Mouse (Mus musculus): Measurements from ENCODE around the gene Gpr31b. TPM values are rescaled to one million over a fixed set of nuclear protein-coding genes. Genes with fewer than 3 reads are reported as not detected.
A peak's percentile ranks its signal among the peaks of the same experiment; 100 is the strongest.
"Not testable (repeated sequence)": the region's sequence is repeated elsewhere in the genome, so short reads cannot be mapped to it uniquely, and the experiment has no call there.

Gpr31b gene
- polyA plus RNA-seq, 1 experiment from 2014 or later = not detected

- H3K4me1 ChIP-seq (ENCODE audit: control insufficient read depth, insufficient read depth, low read length); H3K9me3 ChIP-seq (ENCODE audit: control insufficient read depth, low read length); H3K27ac ChIP-seq (ENCODE audit: low read depth, low read length); H3K4me2 ChIP-seq; H3K27me3 ChIP-seq (ENCODE audit: control insufficient read depth, insufficient read depth, low read length); H3K4me3 ChIP-seq (ENCODE audit: low read depth, low read length); H3K9ac ChIP-seq (ENCODE audit: low read length); H3K36me3 ChIP-seq (ENCODE audit: control insufficient read depth, insufficient read depth, low read length): not testable (repeated sequence)
- DNase-seq (ENCODE audit: low spot score, missing footprints) (peak; percentile 89), ATAC-seq (ENCODE audit: low FRiP score) (peak; percentile 84)
- 9% methylated on average over 3 of the region's 4 CpGs for WGBS
Measured at GRCm38 (mm10) chr17:13043846-13044673, 8.0 kb downstream of the Gpr31b start.

- H3K4me2 ChIP-seq; H3K27me3 ChIP-seq (ENCODE audit: control insufficient read depth, insufficient read depth, low read length); H3K36me3 ChIP-seq (ENCODE audit: control insufficient read depth, insufficient read depth, low read length); H3K9ac ChIP-seq (ENCODE audit: low read length); H3K4me1 ChIP-seq (ENCODE audit: control insufficient read depth, insufficient read depth, low read length); H3K4me3 ChIP-seq (ENCODE audit: low read depth, low read length); H3K27ac ChIP-seq (ENCODE audit: low read depth, low read length); DNase-seq (ENCODE audit: low spot score, missing footprints); H3K9me3 ChIP-seq (ENCODE audit: control insufficient read depth, low read length): not testable (repeated sequence)
- 86% methylated on average over 3 of the region's 12 CpGs for WGBS
- 0 out of 2 replicates have a peak, but pooled peaks have one; percentile 44 for ATAC-seq (ENCODE audit: low FRiP score)
Measured at GRCm38 (mm10) chr17:13036627-13037192, 15.4 kb downstream of the Gpr31b start.

- Histone ChIP-seq H3K4me3 (ENCODE audit: low read depth, low read length) (no peak overlapping the region), H3K9ac (ENCODE audit: low read length) (no peak overlapping the region), H3K4me1 (ENCODE audit: control insufficient read depth, insufficient read depth, low read length) (peaks cover 7% of the 10 kb centered on the region), H3K9me3 (ENCODE audit: control insufficient read depth, low read length) (no peaks in the 10 kb centered on the region), H3K4me2 (no peak overlapping the region), H3K27me3 (ENCODE audit: control insufficient read depth, insufficient read depth, low read length) (no peaks in the 10 kb centered on the region), H3K36me3 (ENCODE audit: control insufficient read depth, insufficient read depth, low read length) (peaks cover 7% of the 10 kb centered on the region), H3K27ac (ENCODE audit: low read depth, low read length) (no peak overlapping the region)
- DNase-seq (ENCODE audit: low spot score, missing footprints) (no peak), ATAC-seq (ENCODE audit: low FRiP score) (no peak)
- 75% methylated on average over 3 of the region's 3 CpGs for WGBS
Measured at GRCm38 (mm10) chr17:13013316-13013715, 38.8 kb downstream of the Gpr31b start.

- Histone ChIP-seq H3K4me3 (ENCODE audit: low read depth, low read length) (no peak overlapping the region), H3K4me2 (no peak overlapping the region), H3K4me1 (ENCODE audit: control insufficient read depth, insufficient read depth, low read length) (peaks cover 7% of the 10 kb centered on the region), H3K27ac (ENCODE audit: low read depth, low read length) (no peak overlapping the region), H3K36me3 (ENCODE audit: control insufficient read depth, insufficient read depth, low read length) (peaks cover 7% of the 10 kb centered on the region), H3K9ac (ENCODE audit: low read length) (no peak overlapping the region), H3K27me3 (ENCODE audit: control insufficient read depth, insufficient read depth, low read length) (no peaks in the 10 kb centered on the region), H3K9me3 (ENCODE audit: control insufficient read depth, low read length) (no peaks in the 10 kb centered on the region)
- WGBS = 44% methylated on average over 3 of the region's 3 CpGs
- ATAC-seq (ENCODE audit: low FRiP score) (no peak), DNase-seq (ENCODE audit: low spot score, missing footprints) (peak; percentile 83)
Measured at GRCm38 (mm10) chr17:13009887-13010286, 42.2 kb downstream of the Gpr31b start.

- 2% methylated on average over 10 of the region's 10 CpGs for WGBS
- ATAC-seq (ENCODE audit: low FRiP score) (peak; percentile 3; the same call in 1 of the 2 replicates), DNase-seq (ENCODE audit: low spot score, missing footprints) (no peak)
- H3K4me3 ChIP-seq (ENCODE audit: low read depth, low read length) = peak overlapping the region; percentile 78
- H3K36me3 ChIP-seq (ENCODE audit: control insufficient read depth, insufficient read depth, low read length) = peaks cover 4% of the 10 kb centered on the region; the same call in 1 of the 2 replicates
- H3K4me1 ChIP-seq (ENCODE audit: control insufficient read depth, insufficient read depth, low read length) = peaks cover 7% of the 10 kb centered on the region
- H3K9ac ChIP-seq (ENCODE audit: low read length) = peak overlapping the region; percentile 74
- no peaks in the 10 kb centered on the region for H3K9me3 ChIP-seq (ENCODE audit: control insufficient read depth, low read length)
- no peaks in the 10 kb centered on the region for H3K27me3 ChIP-seq (ENCODE audit: control insufficient read depth, insufficient read depth, low read length)
- H3K4me2 ChIP-seq = peak overlapping the region; percentile 83
- 0 out of 2 replicates have a peak overlapping the region, but pooled peaks have one; percentile 65 for H3K27ac ChIP-seq (ENCODE audit: low read depth, low read length)
Measured at GRCm38 (mm10) chr17:13008528-13008927, 43.6 kb downstream of the Gpr31b start.

GRCm38 (mm10) chr17:13007730-13008425, 44.2 kb downstream of the Gpr31b start:
- peak; percentile 98 for ATAC-seq (ENCODE audit: low FRiP score)
- peak; percentile 99 for DNase-seq (ENCODE audit: low spot score, missing footprints)
- under 1% methylated on average over 75 of the region's 76 CpGs for WGBS
- peak overlapping the region; percentile 65 for H3K27ac ChIP-seq (ENCODE audit: low read depth, low read length)
- H3K4me3 ChIP-seq (ENCODE audit: low read depth, low read length) = peak overlapping the region; percentile 78
- H3K4me2 ChIP-seq = peak overlapping the region; percentile 83
- peaks cover 7% of the 10 kb centered on the region for H3K4me1 ChIP-seq (ENCODE audit: control insufficient read depth, insufficient read depth, low read length)
- peak overlapping the region; percentile 74 for H3K9ac ChIP-seq (ENCODE audit: low read length)
- H3K9me3 ChIP-seq (ENCODE audit: control insufficient read depth, low read length) = no peaks in the 10 kb centered on the region
- H3K27me3 ChIP-seq (ENCODE audit: control insufficient read depth, insufficient read depth, low read length) = no peaks in the 10 kb centered on the region
- peaks cover 3% of the 10 kb centered on the region; the same call in 1 of the 2 replicates for H3K36me3 ChIP-seq (ENCODE audit: control insufficient read depth, insufficient read depth, low read length)

GRCm38 (mm10) chr17:13006984-13007383, 45.1 kb downstream of the Gpr31b start:
- Histone ChIP-seq H3K9me3 (ENCODE audit: control insufficient read depth, low read length) (no peaks in the 10 kb centered on the region), H3K4me2 (peak overlapping the region; percentile 83), H3K27me3 (ENCODE audit: control insufficient read depth, insufficient read depth, low read length) (no peaks in the 10 kb centered on the region), H3K4me1 (ENCODE audit: control insufficient read depth, insufficient read depth, low read length) (peaks cover 7% of the 10 kb centered on the region), H3K27ac (ENCODE audit: low read depth, low read length) (no peak overlapping the region), H3K4me3 (ENCODE audit: low read depth, low read length) (peak overlapping the region; percentile 78; the same call in 1 of the 2 replicates), H3K9ac (ENCODE audit: low read length) (peak overlapping the region; percentile 74; the same call in 1 of the 2 replicates), H3K36me3 (ENCODE audit: control insufficient read depth, insufficient read depth, low read length) (no peaks in the 10 kb centered on the region; the same call in 1 of the 2 replicates)
- DNase-seq (ENCODE audit: low spot score, missing footprints) (peak; percentile 83), ATAC-seq (ENCODE audit: low FRiP score) (no peak)
- WGBS = 55% methylated on average over 5 of the region's 5 CpGs

- WGBS = 85% methylated on average over 2 of the region's 2 CpGs
- Histone ChIP-seq H3K27ac (ENCODE audit: low read depth, low read length) (peak within 1 kb of the TSS; percentile 17), H3K4me3 (ENCODE audit: low read depth, low read length) (peak within 1 kb of the TSS; percentile 78), H3K4me2 (peak within 1 kb of the TSS; percentile 83), H3K9ac (ENCODE audit: low read length) (peak within 1 kb of the TSS; percentile 74)
- H3K27me3 ChIP-seq (ENCODE audit: control insufficient read depth, insufficient read depth, low read length); H3K9me3 ChIP-seq (ENCODE audit: control insufficient read depth, low read length); H3K36me3 ChIP-seq (ENCODE audit: control insufficient read depth, insufficient read depth, low read length); ATAC-seq (ENCODE audit: low FRiP score); H3K4me1 ChIP-seq (ENCODE audit: control insufficient read depth, insufficient read depth, low read length); DNase-seq (ENCODE audit: low spot score, missing footprints): not testable (repeated sequence)
Measured at GRCm38 (mm10) chr17:13006546-13006945, 45.5 kb downstream of the Gpr31b start, which contains the start of gene Sod2. TSS of gene Sod2 (plus strand) at chr17:13006846.

Measured in midbrain, embryonic 11.5 days (tissue).